Mouse (Mus musculus): Measurements from ENCODE around the gene Mmd2. TPM values are rescaled to one million over a fixed set of nuclear protein-coding genes. Genes with fewer than 3 reads are reported as not detected.

Mmd2 gene
- total RNA-seq (2012; rRNA removed) (not detected in 2 replicates), polyA plus RNA-seq (2012; ENCODE audit: insufficient read depth in 1 of 2, insufficient read length in 2 of 2, low read depth in 1 of 2, low replicate concordance in 2 of 2, missing spikeins in 1 of 2) (not detected)

DNA sequence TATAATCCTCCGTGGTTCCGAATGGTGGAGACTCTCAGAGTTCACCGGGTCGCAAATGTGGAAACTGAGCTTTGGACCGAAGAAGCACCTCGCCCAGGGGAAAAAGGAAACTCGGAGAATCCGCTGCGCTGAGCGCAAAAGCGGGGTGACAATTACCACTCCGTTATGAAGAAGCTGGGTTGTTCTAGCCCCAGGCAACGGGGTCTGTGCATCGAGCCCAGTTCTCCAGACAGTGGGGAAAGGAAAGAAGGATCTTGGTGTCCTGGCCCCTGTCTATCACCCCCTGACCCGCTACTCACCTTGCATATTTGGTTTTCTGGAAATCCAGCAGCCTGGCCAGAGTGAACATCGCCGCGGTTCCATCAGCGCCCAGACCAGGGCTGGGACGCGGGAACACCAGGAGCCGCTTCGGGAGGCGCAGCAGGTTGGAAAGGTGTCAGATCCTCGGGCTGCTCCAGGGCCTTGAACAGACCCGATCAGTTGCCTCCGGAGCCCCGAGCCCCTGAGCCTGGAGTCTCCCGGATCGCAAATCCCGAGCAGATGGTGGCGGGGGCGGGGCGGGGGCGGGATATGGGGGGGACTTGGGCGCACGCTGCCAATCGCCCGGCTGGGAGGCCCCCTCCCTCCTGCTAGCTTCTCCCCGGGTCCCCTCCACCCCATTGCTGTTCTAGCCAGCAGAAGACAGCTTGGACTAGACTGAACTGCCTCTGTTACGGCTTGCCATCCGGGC lies at the start of gene Mmd2:
Mmd2 (minus strand) TSS at position 542 of the 730 bp plus-strand sequence.
- H3K27ac ChIP-seq (ENCODE audit: control insufficient read depth, low read depth, low read length), result no peak within 1 kb of the TSS

GRCm38 (mm10) chr5:142652266-142652665 lies 43.7 kb upstream of the Mmd2 start:
- peaks cover 15 to 28% of the 10 kb centered on the region in 2 experiments for H3K4me1 ChIP-seq (ENCODE audit: control insufficient read depth in 1 of 2, insufficient read depth in 2 of 2, low read length in 2 of 2)
- peaks cover 2 to 30% of the 10 kb centered on the region in 2 experiments for H3K36me3 ChIP-seq (ENCODE audit: control insufficient read depth in 1 of 2, insufficient read depth in 2 of 2, low read length in 2 of 2)
- H3K79me2 ChIP-seq (ENCODE audit: control insufficient read depth, insufficient read depth, low read length, poor library complexity), result peaks cover 4% of the 10 kb centered on the region; the same call in 1 of the 2 replicates
- no peak overlapping the region for H3K9ac ChIP-seq (ENCODE audit: control insufficient read depth, low read depth, low read length, poor library complexity, severe bottlenecking)
- no peaks in the 10 kb centered on the region for H3K9me3 ChIP-seq (replicated peaks; ENCODE audit: insufficient read depth, low read length)
- no peak for DNase-seq (ENCODE audit: low read depth, low spot score)
- H3K27me3 ChIP-seq (ENCODE audit: control insufficient read depth in 1 of 2, insufficient read depth in 2 of 2, low read length in 2 of 2), result no peaks in the 10 kb centered on the region
- no peak for TF ChIP-seq NELFE (IDR thresholded peaks at IDR 0.05; ENCODE audit: low read depth, low read length)
- no peak for TF ChIP-seq ZKSCAN1 (IDR thresholded peaks at IDR 0.05; ENCODE audit: low read depth, low read length)
- no peak overlapping the region for H3K27ac ChIP-seq (ENCODE audit: control insufficient read depth, low read depth, low read length)
- no peak overlapping the region for H3K4me3 ChIP-seq (ENCODE audit: control insufficient read depth in 1 of 2, insufficient read depth in 1 of 2, low read depth in 2 of 2, low read length in 2 of 2)

More for the DNA sequence above, at the start of gene Mmd2:
- Histone ChIP-seq H3K9ac (ENCODE audit: control insufficient read depth, low read depth, low read length, poor library complexity, severe bottlenecking) (no peak within 1 kb of the TSS), H3K79me2 (ENCODE audit: control insufficient read depth, insufficient read depth, low read length, poor library complexity) (no peaks in the 10 kb centered on the region), H3K4me3 (ENCODE audit: control insufficient read depth in 1 of 2, insufficient read depth in 1 of 2, low read depth in 2 of 2, low read length in 2 of 2) (no peak within 1 kb of the TSS), H3K36me3 (ENCODE audit: control insufficient read depth in 1 of 2, insufficient read depth in 2 of 2, low read length in 2 of 2) (no peaks in the 10 kb centered on the region), H3K9me3 (replicated peaks; ENCODE audit: insufficient read depth, low read length) (no peaks in the 10 kb centered on the region), H3K27me3 (ENCODE audit: control insufficient read depth in 1 of 2, insufficient read depth in 2 of 2, low read length in 2 of 2) (peaks cover 0 to 1% of the 10 kb centered on the region in 2 experiments; a peak in 2 of 4 replicates), H3K4me1 (ENCODE audit: control insufficient read depth in 1 of 2, insufficient read depth in 2 of 2, low read length in 2 of 2) (no peaks in the 10 kb centered on the region)
- no peak for DNase-seq (ENCODE audit: low read depth, low spot score)
- TF ChIP-seq TCF12 (IDR thresholded peaks at IDR 0.05; ENCODE audit: low read depth, low read length) (no peak), SIN3A (IDR thresholded peaks at IDR 0.05; ENCODE audit: low read length) (no peak), MXI1 (IDR thresholded peaks at IDR 0.05; ENCODE audit: low read depth, low read length) (no peak), SMC3 (IDR thresholded peaks at IDR 0.05; ENCODE audit: low read depth, low read length) (no peak), ZNF384 (IDR thresholded peaks at IDR 0.05; ENCODE audit: low read depth, low read length) (no peak), POLR2AphosphoS5 (IDR thresholded peaks at IDR 0.05; ENCODE audit: borderline replicate concordance, low read depth, low read length) (no peak), CHD1 (IDR thresholded peaks at IDR 0.05; ENCODE audit: low read depth, low read length) (no peak), USF2 (IDR thresholded peaks at IDR 0.05; ENCODE audit: borderline replicate concordance in 1 of 2, insufficient read depth in 1 of 2, low read depth in 1 of 2, low read length in 2 of 2) (no peak), E2F4 (IDR thresholded peaks at IDR 0.05; ENCODE audit: borderline replicate concordance, low read depth, low read length) (no peak), MYB (IDR thresholded peaks at IDR 0.05; ENCODE audit: low read depth, low read length) (no peak), MEF2A (IDR thresholded peaks at IDR 0.05; ENCODE audit: extremely low read depth, insufficient replicate concordance, low read depth, low read length, poor library complexity, severe bottlenecking) (no peak), ELF1 (IDR thresholded peaks at IDR 0.05; ENCODE audit: low read depth, low read length) (no peak), CTCF (IDR thresholded peaks at IDR 0.05 in 2 of 3, conservative IDR thresholded peaks at IDR 0.05 in 1 of 3; ENCODE audit: control insufficient read depth in 1 of 3, insufficient read depth in 1 of 3, low read depth in 2 of 3, low read length in 3 of 3, poor library complexity in 1 of 3, severe bottlenecking in 1 of 3) (no peak)

All from MEL (cell line).